Mouse (Mus musculus) heart, postnatal 36 days (tissue): ENCODE measurements around the gene Rprml. TPM values are rescaled to one million over a fixed set of nuclear protein-coding genes. Genes with fewer than 3 reads are reported as not detected.

Experiments
- DNase-seq, 2 experiments: peaks; one replicate each; pipeline ENCODE4 v3.0.0; 2021 to 2022
- intact Hi-C: fragments of 180-260 bp; cut with DNase I; formaldehyde crosslinking; loops from one replicate; pipeline ENCODE4 v1.15.1; 2025
- total RNA-seq, 2 experiments: library from RNA; stranded (reverse); gene quantifications; 2 replicates each; pipeline ENCODE4 v1.2.3; 2021

Gene Rprml
- total RNA-seq: not detected

- no peak for DNase-seq
These were observed at the start of gene Rprml for GRCm38 (mm10) chr11:103649301-103649982. TSS of gene Rprml (plus strand) at chr11:103649570.

GRCm38 (mm10) chr11:103606611-103607010 is 42.8 kb upstream of the Rprml start:
- intact Hi-C loops: no loop called here
- no peak for DNase-seq

More at GRCm38 (mm10) chr11:103649301-103649982, at the start of gene Rprml:
- intact Hi-C loops: no loop called here

- intact Hi-C loops: no loop called here
- DNase-seq: no peak
These were observed 38.6 kb upstream of the Rprml start for GRCm38 (mm10) chr11:103610772-103611171.

GRCm38 (mm10) chr11:103621040-103621439 is 28.3 kb upstream of the Rprml start, which contains the start of gene Gm884:
TSS of gene Gm884 (minus strand) at chr11:103621140.
- no peak for DNase-seq
- intact Hi-C loops: no loop called here

GRCm38 (mm10) chr11:103627453-103627852 is 21.9 kb upstream of the Rprml start:
- no peak for DNase-seq

GRCm38 (mm10) chr11:103634806-103635205 is 14.6 kb upstream of the Rprml start:
- intact Hi-C loops: loop anchor here (5.0 kb wide), 1 partner anchor 277 kb away; no protein-coding TSS in a partner anchor
- DNase-seq: no peak

More at GRCm38 (mm10) chr11:103627453-103627852, 21.9 kb upstream of the Rprml start:
- intact Hi-C loops: no loop called here

- DNase-seq: no peak
- intact Hi-C loops: loop anchor here (5.0 kb wide), 1 partner anchor 277 kb away; no protein-coding TSS in a partner anchor
These were observed 13.9 kb upstream of the Rprml start for GRCm38 (mm10) chr11:103635481-103635880.

- DNase-seq: no peak
- intact Hi-C loops: loop anchor here (5.0 kb wide), 1 partner anchor 276 kb away; no protein-coding TSS in a partner anchor
These were observed 13.1 kb upstream of the Rprml start for GRCm38 (mm10) chr11:103636261-103636660.

GRCm38 (mm10) chr11:103638790-103639189 is 10.6 kb upstream of the Rprml start, which contains the start of gene Lyzl6:
TSS of gene Lyzl6 (minus strand) at chr11:103638890.
- intact Hi-C loops: loop anchor here (1.0 to 5.0 kb wide), 3 partner anchors 37 to 274 kb away; no protein-coding TSS in a partner anchor
- no peak for DNase-seq

- peak; percentile 38 to 61 for DNase-seq
- intact Hi-C loops: loop anchor here (1.0 to 5.0 kb wide), 3 partner anchors 36 to 273 kb away; no protein-coding TSS in a partner anchor
These were observed 9.9 kb upstream of the Rprml start for GRCm38 (mm10) chr11:103639407-103639946.

GRCm38 (mm10) chr11:103643211-103643610 is 6.2 kb upstream of the Rprml start:
- DNase-seq: no peak
- intact Hi-C loops: no loop called here

GRCm38 (mm10) chr11:103645731-103646130 is 3.6 kb upstream of the Rprml start:
- no peak for DNase-seq
- intact Hi-C loops: no loop called here

- intact Hi-C loops: no loop called here
- DNase-seq: no peak
These were observed 3.1 kb upstream of the Rprml start for GRCm38 (mm10) chr11:103646301-103646700.

GRCm38 (mm10) chr11:103647921-103648620 is 1.3 kb upstream of the Rprml start:
- DNase-seq: no peak
- intact Hi-C loops: no loop called here

GRCm38 (mm10) chr11:103648656-103649055 is 714 bp upstream of the Rprml start:
- DNase-seq: no peak
- intact Hi-C loops: no loop called here

- no peak for DNase-seq
- intact Hi-C loops: no loop called here
These were observed 668 bp downstream of the Rprml start for GRCm38 (mm10) chr11:103649983-103650493.

- no peak for DNase-seq
- intact Hi-C loops: no loop called here
These were observed 2.1 kb downstream of the Rprml start for GRCm38 (mm10) chr11:103651426-103651825.

GRCm38 (mm10) chr11:103653359-103653965 is 4.1 kb downstream of the Rprml start:
- intact Hi-C loops: no loop called here
- no peak for DNase-seq

GRCm38 (mm10) chr11:103656520-103656919 is 7.2 kb downstream of the Rprml start:
- intact Hi-C loops: no loop called here
- DNase-seq: peak; percentile 31 to 46

GRCm38 (mm10) chr11:103658189-103658588 is 8.8 kb downstream of the Rprml start:
- DNase-seq: no peak
- intact Hi-C loops: no loop called here

- no peak for DNase-seq
- intact Hi-C loops: no loop called here
These were observed 12.5 kb downstream of the Rprml start for GRCm38 (mm10) chr11:103661863-103662262.
